Mouse (Mus musculus) heart, embryonic 13.5 days (tissue): ENCODE results near the gene Lmo7. TPM values are rescaled to one million over a fixed set of nuclear protein-coding genes. Genes with fewer than 3 reads are reported as not detected.
A peak's percentile ranks its signal among the peaks of the same experiment; 100 is the strongest.

Source experiments
- ATAC-seq: fragments of 200-750 bp; cut with Nextera tagmentation; 2 replicates; pipeline ENCODE4 v1.8.0; 2017; ENCODE audit warnings: moderate TSS enrichment; ENCODE audit not compliant: insufficient number of reproducible peaks, low FRiP score, low TSS enrichment; ENCODE audit errors: extremely low read depth
- H3K27ac ChIP-seq: fragments of 300-500 bp; sonication (generic); replicated peaks from 2 replicates; pipeline ENCODE4 v1.5.1; 2015; ENCODE audit warnings: moderate library complexity, mild to moderate bottlenecking, inconsistent platforms
- H3K27me3 ChIP-seq: fragments of 300-500 bp; sonication (generic); replicated peaks from 2 replicates; pipeline ENCODE4 v1.6.1; 2015; ENCODE audit warnings: mild to moderate bottlenecking, inconsistent platforms
- H3K36me3 ChIP-seq: fragments of 300-500 bp; sonication (generic); 2 replicates; pipeline ENCODE4 v1.6.1; 2015; ENCODE audit warnings: mild to moderate bottlenecking, inconsistent platforms
- H3K4me1 ChIP-seq: fragments of 300-500 bp; sonication (generic); 2 replicates; pipeline ENCODE4 v1.6.1; 2015; ENCODE audit warnings: inconsistent platforms
- H3K4me2 ChIP-seq: fragments of 300-500 bp; sonication (generic); 2 replicates; pipeline ENCODE4 v1.6.1; 2015; ENCODE audit warnings: inconsistent platforms, mild to moderate bottlenecking, moderate library complexity
- H3K4me3 ChIP-seq: fragments of 300-500 bp; sonication (generic); 2 replicates; pipeline ENCODE4 v1.5.1; 2015; ENCODE audit warnings: moderate library complexity, mild to moderate bottlenecking, inconsistent platforms
- H3K9ac ChIP-seq: fragments of 300-500 bp; sonication (generic); 2 replicates; pipeline ENCODE4 v1.6.1; 2015; ENCODE audit warnings: inconsistent platforms, mild to moderate bottlenecking, moderate library complexity
- H3K9me3 ChIP-seq: fragments of 300-500 bp; sonication (generic); 2 replicates; pipeline ENCODE4 v1.6.1; 2016; ENCODE audit warnings: inconsistent platforms
- WGBS: fragments of 180-500 bp; shearing (Covaris S2); methylation state at CpG from one replicate; pipeline ENCODE4 v1.1.7; 2015; ENCODE audit warnings: mixed read lengths; 5-methylcytosine and 5-hydroxymethylcytosine counted together
- polyA plus RNA-seq: library from polyadenylated mRNA; unstranded; fragments of >200 nt; fragmentation: Nextera tagmentation; extraction: Ambion mirVana; gene quantifications from 2 replicates; pipeline ENCODE4 v1.2.1, GENCODE M21; 2015

Lmo7 gene
- polyA plus RNA-seq = 138 TPM in 2 replicates

DNA sequence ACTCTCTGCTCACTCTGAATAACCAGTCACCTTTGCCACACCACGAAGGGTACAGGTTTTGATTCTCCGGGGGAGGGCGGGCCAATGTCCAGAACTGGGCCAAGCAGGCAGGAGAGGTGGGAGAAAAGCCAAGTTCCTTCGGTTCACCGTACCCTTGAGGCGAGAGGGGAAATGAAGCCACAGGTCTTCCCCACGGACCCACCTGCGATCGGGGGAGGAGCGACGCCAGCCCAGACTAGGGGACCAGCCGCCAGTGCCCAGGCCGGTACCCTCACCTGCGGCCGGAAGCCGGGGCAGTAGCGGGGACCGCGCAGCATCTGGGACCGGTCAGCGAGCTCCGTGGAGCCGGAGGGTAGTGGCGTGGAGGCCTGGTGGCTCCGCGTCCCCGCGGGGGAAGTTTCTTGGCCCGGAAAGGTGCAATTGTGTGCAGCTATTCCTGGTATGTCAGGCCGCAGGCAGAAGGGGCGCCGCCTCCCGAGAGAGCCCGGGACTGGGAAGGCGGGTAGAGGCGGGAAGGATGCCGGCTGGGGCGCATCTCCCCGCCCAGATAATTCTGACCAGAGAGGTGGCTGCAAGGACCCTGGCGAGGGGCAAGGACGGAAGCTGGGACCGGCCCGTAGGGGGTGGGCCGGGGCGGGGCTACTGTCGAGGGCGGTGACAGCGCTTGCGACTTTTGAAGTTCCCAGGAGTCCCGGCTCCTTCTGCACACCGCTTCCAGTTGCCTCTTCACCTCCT lies at the start of gene Lmo7, which contains the start of gene Gm9922:
Lmo7 (plus strand) TSS at position 721 of the 735 bp plus-strand sequence.
Gm9922 (minus strand) TSS at position 578 of the 735 bp plus-strand sequence.
- peaks cover 16% of the 10 kb centered on the region for H3K27me3 ChIP-seq
- peak; percentile 72 for ATAC-seq
- WGBS = under 1% methylated on average over 51 of the region's 51 CpGs
- H3K36me3 ChIP-seq = no peaks in the 10 kb centered on the region
- peak within 1 kb of the TSS; percentile 8; the same call in 1 of the 2 replicates for H3K27ac ChIP-seq
- H3K4me2 ChIP-seq = peak within 1 kb of the TSS; percentile 79
- peak within 1 kb of the TSS; percentile 84 for H3K9ac ChIP-seq
- peak within 1 kb of the TSS; percentile 73 for H3K4me3 ChIP-seq
- H3K9me3 ChIP-seq = no peaks in the 10 kb centered on the region
- H3K4me1 ChIP-seq = peaks cover 26% of the 10 kb centered on the region

GRCm38 (mm10) chr14:101687696-101688095 lies 42.1 kb upstream of the Lmo7 start:
- WGBS = 80% methylated on average over 6 of the region's 6 CpGs
- no peak overlapping the region for H3K4me3 ChIP-seq
- H3K4me2 ChIP-seq = no peak overlapping the region
- ATAC-seq = no peak
- no peak overlapping the region for H3K9ac ChIP-seq
- peaks cover 25% of the 10 kb centered on the region for H3K36me3 ChIP-seq
- H3K27me3 ChIP-seq = no peaks in the 10 kb centered on the region
- no peaks in the 10 kb centered on the region for H3K4me1 ChIP-seq
- no peak overlapping the region for H3K27ac ChIP-seq
- no peaks in the 10 kb centered on the region for H3K9me3 ChIP-seq

GRCm38 (mm10) chr14:101688406-101688805 lies 41.4 kb upstream of the Lmo7 start:
- 85% methylated on average over 2 of the region's 2 CpGs for WGBS
- Histone ChIP-seq H3K27me3 (no peaks in the 10 kb centered on the region), H3K27ac (no peak overlapping the region), H3K4me1 (no peaks in the 10 kb centered on the region), H3K4me2 (no peak overlapping the region), H3K9ac (no peak overlapping the region), H3K36me3 (peaks cover 25% of the 10 kb centered on the region), H3K9me3 (no peaks in the 10 kb centered on the region), H3K4me3 (no peak overlapping the region)
- no peak for ATAC-seq

GRCm38 (mm10) chr14:101704479-101704878 lies 25.3 kb upstream of the Lmo7 start:
- Histone ChIP-seq H3K4me3 (no peak overlapping the region), H3K36me3 (no peaks in the 10 kb centered on the region), H3K9me3 (no peaks in the 10 kb centered on the region), H3K27ac (no peak overlapping the region), H3K4me1 (no peaks in the 10 kb centered on the region), H3K27me3 (no peaks in the 10 kb centered on the region), H3K9ac (no peak overlapping the region), H3K4me2 (no peak overlapping the region)
- no peak for ATAC-seq
- 70% methylated on average over 4 of the region's 4 CpGs for WGBS

DNA sequence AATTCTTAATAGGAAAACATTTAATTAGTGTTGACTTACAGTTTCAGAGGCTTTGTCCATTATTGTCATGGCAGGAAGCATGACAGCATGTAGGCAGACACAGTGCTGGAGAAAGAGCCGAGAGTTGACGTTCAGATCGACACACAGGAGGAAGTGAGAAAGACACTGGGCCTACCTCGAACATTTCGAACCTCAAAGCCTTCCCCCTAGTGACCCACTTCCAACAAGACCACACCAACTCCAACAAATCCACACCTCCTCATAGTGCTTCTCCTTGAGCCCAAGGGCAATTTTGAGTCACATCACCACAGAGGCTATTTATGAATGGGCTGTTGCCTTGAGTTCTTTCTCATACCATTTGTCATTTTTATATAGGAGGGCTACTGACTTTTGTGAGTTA lies 22.7 kb upstream of the Lmo7 start:
- Histone ChIP-seq H3K4me1 (no peaks in the 10 kb centered on the region), H3K27ac (no peak overlapping the region), H3K36me3 (no peaks in the 10 kb centered on the region), H3K9me3 (no peaks in the 10 kb centered on the region), H3K4me3 (no peak overlapping the region), H3K9ac (no peak overlapping the region), H3K27me3 (no peaks in the 10 kb centered on the region), H3K4me2 (no peak overlapping the region)
- no peak for ATAC-seq
- WGBS = 74% methylated on average over 5 of the region's 5 CpGs

DNA sequence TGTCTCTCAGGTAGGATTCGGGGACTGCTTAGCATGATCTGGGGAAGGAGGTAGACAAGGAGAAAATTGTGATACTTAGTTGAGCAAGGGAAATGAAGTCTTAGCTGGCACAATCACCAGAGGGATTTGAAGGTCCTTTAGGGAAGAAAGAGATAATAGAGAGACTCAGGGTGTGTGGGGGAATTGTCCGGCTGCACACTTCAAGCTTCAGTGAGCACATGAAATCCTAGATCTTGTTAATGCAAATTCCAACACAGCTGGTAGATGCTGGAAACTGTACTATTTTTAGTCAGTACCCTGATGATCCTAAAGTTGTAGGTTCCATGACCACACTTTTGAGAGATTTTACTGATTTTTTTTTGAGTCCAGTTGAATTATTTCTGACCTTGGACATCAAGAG lies 15.3 kb upstream of the Lmo7 start:
- H3K4me2 ChIP-seq = no peak overlapping the region
- H3K36me3 ChIP-seq = no peaks in the 10 kb centered on the region
- H3K27me3 ChIP-seq = no peaks in the 10 kb centered on the region
- H3K9me3 ChIP-seq = no peaks in the 10 kb centered on the region
- WGBS = 68% methylated on average over 2 of the region's 2 CpGs
- no peak overlapping the region for H3K9ac ChIP-seq
- H3K4me3 ChIP-seq = no peak overlapping the region
- H3K4me1 ChIP-seq = peaks cover 3% of the 10 kb centered on the region; the same call in 1 of the 2 replicates
- no peak overlapping the region for H3K27ac ChIP-seq
- ATAC-seq = no peak

DNA sequence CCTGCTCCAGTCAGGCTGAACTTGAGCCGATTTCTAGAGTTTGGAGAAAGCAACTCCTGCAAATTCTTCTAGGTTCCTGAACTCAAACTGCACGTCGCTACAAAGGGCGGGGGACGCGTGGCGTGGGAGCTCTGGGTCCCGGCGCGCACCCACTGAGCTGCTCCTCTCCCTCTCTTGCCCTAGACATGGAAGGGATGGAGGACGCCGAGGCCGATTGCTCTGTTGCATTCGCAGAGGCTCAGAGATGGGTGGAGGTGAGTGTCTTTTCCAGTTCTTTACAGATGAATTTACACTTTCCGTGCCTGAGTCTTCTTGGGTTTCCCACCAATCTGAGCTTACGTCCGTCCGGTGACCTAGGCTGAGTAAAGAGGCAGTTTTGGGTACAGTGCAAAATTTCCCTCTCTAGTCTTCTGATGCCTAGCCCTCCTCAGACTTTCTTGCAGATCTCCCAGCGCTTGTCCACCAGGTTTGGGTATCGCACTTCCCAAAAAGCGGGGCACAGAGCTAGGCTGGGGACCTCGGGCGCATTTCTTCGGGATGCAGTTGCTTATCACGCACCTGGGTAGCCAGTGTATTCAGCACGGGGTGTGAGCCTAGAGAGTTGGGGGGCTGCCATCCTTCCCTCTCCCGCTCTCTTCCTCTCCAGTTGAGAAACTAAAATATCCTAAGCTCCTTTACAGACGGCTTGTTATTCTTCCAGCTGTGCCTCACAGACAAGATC lies 375 bp downstream of the Lmo7 start:
- H3K4me3 ChIP-seq = peak overlapping the region; percentile 73
- H3K4me1 ChIP-seq = peaks cover 26% of the 10 kb centered on the region
- no peak for ATAC-seq
- H3K36me3 ChIP-seq = no peaks in the 10 kb centered on the region
- peak overlapping the region; percentile 79 for H3K4me2 ChIP-seq
- H3K27ac ChIP-seq = peak overlapping the region; percentile 8; the same call in 1 of the 2 replicates
- no peaks in the 10 kb centered on the region for H3K9me3 ChIP-seq
- WGBS = under 1% methylated on average over 28 of the region's 28 CpGs
- peaks cover 16% of the 10 kb centered on the region for H3K27me3 ChIP-seq
- H3K9ac ChIP-seq = peak overlapping the region; percentile 84

- H3K4me3 ChIP-seq = no peak overlapping the region
- no peak overlapping the region for H3K9ac ChIP-seq
- H3K4me2 ChIP-seq = peak overlapping the region; percentile 37; the same call in 1 of the 2 replicates
Measured at GRCm38 (mm10) chr14:101733542-101734303, 4.0 kb downstream of the Lmo7 start.

GRCm38 (mm10) chr14:101737501-101737900 lies 7.7 kb downstream of the Lmo7 start:
- H3K9ac ChIP-seq = no peak overlapping the region
- whole genome bisulfite sequencing = 79% methylated on average over 4 of the region's 4 CpGs
- H3K4me1 ChIP-seq = peaks cover 7% of the 10 kb centered on the region
- H3K27ac ChIP-seq = no peak overlapping the region
- H3K4me2 ChIP-seq = no peak overlapping the region
- H3K4me3 ChIP-seq = no peak overlapping the region
- H3K9me3 ChIP-seq = no peaks in the 10 kb centered on the region
- no peak for ATAC-seq
- H3K36me3 ChIP-seq = no peaks in the 10 kb centered on the region
- H3K27me3 ChIP-seq = no peaks in the 10 kb centered on the region

More at GRCm38 (mm10) chr14:101733542-101734303, 4.0 kb downstream of the Lmo7 start:
- ATAC-seq = no peak
- H3K9me3 ChIP-seq = no peaks in the 10 kb centered on the region
- H3K36me3 ChIP-seq = no peaks in the 10 kb centered on the region
- H3K27ac ChIP-seq = no peak overlapping the region
- 26% methylated on average over 10 of the region's 10 CpGs for WGBS
- peaks cover 14% of the 10 kb centered on the region for H3K4me1 ChIP-seq
- H3K27me3 ChIP-seq = peaks cover 16% of the 10 kb centered on the region

DNA sequence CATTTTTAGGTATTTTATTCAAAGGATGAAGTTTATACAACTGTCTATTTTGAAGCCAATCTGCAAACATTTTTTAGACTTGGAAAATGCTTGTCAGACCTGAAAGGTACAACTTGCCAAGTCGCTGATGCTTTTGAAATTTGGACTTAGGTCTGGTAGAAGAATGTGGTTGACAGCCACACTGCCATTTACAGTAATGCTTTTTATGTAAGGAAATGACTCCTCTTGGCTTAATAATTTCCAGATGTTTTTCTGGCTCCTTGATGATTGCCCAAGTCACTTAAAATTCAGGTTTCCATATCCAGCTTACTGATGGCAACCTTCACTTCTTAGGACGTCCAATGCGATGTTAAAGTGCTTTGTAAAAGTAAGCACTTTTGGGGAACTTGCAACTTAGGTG lies 16.9 kb downstream of the Lmo7 start:
- no peak for ATAC-seq
- Histone ChIP-seq H3K27ac (no peak overlapping the region), H3K27me3 (no peaks in the 10 kb centered on the region), H3K4me1 (no peaks in the 10 kb centered on the region), H3K4me3 (no peak overlapping the region), H3K36me3 (no peaks in the 10 kb centered on the region), H3K4me2 (no peak overlapping the region), H3K9me3 (no peaks in the 10 kb centered on the region), H3K9ac (no peak overlapping the region)
- WGBS = 72% methylated on average over 3 of the region's 3 CpGs

DNA sequence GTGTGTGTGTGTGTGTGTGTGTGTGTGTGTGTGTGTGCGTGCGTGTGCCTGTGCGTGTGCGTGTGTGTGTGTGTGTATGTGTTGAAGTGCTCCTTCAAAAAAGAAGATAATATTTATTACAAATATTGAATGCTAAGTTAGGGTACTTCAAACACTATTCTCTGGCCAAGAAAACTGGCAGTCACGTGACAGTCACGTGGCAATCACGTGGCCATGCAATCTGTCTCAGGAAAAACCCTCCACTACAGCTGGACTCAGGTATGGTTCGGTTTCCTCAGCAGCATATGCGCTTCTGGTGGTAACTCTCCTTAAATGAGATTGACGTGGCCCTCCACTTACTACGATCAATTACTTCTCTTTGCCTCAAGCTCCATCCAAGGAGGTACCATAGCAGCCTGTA lies 18.1 kb downstream of the Lmo7 start:
- no peak for ATAC-seq
- H3K9ac ChIP-seq = no peak overlapping the region
- no peaks in the 10 kb centered on the region for H3K36me3 ChIP-seq
- H3K4me2 ChIP-seq = no peak overlapping the region
- no peak overlapping the region for H3K4me3 ChIP-seq
- no peaks in the 10 kb centered on the region for H3K9me3 ChIP-seq
- no peak overlapping the region for H3K27ac ChIP-seq
- WGBS = 87% methylated on average over 11 of the region's 11 CpGs
- H3K4me1 ChIP-seq = no peaks in the 10 kb centered on the region
- no peaks in the 10 kb centered on the region for H3K27me3 ChIP-seq
